Mouse (Mus musculus) C2C12 (cell line): ENCODE results near the gene Gm17606. TPM values are rescaled to one million over a fixed set of nuclear protein-coding genes. Genes with fewer than 3 reads are reported as not detected.
A peak's percentile ranks its signal among the peaks of the same experiment; 100 is the strongest.

Experiments used
- H3K27me3 ChIP-seq: one replicate; pipeline ENCODE4 v1.6.1; 2011; ENCODE audit not compliant: control insufficient read depth, insufficient read depth, insufficient read length
- H3K36me3 ChIP-seq: one replicate; pipeline ENCODE4 v1.6.1; 2011; ENCODE audit not compliant: control insufficient read depth, insufficient read depth
- H3K4me3 ChIP-seq: one replicate; pipeline ENCODE4 v1.5.1; 2011; ENCODE audit warnings: mild to moderate bottlenecking, control low read depth; ENCODE audit not compliant: poor library complexity, insufficient read depth, severe bottlenecking
- H3K79me2 ChIP-seq: one replicate; pipeline ENCODE4 v1.6.1; 2011; ENCODE audit not compliant: control insufficient read depth, insufficient read depth
- H3K79me3 ChIP-seq: one replicate; pipeline ENCODE4 v1.6.1; 2011; ENCODE audit warnings: low read depth, control low read depth
- H3ac ChIP-seq: one replicate; pipeline ENCODE3; 2011; ENCODE audit warnings: low read depth; ENCODE audit not compliant: control insufficient read depth, insufficient read length
- CEBPB ChIP-seq: IDR thresholded peaks from one replicate; pipeline ENCODE4 v1.6.1; 2011; ENCODE audit warnings: low read depth, mild to moderate bottlenecking, control low read depth, moderate library complexity
- CTCF ChIP-seq: IDR thresholded peaks from one replicate; pipeline ENCODE4 v1.5.1; 2011; ENCODE audit not compliant: control insufficient read depth, insufficient read depth, insufficient read length
- FOSL1 ChIP-seq: IDR thresholded peaks from one replicate; pipeline ENCODE4 v1.8.0; 2011; ENCODE audit warnings: mild to moderate bottlenecking, low read length; ENCODE audit not compliant: poor library complexity, insufficient read depth, severe bottlenecking
- MAX ChIP-seq: IDR thresholded peaks from one replicate; pipeline ENCODE4 v1.6.1; 2011; ENCODE audit warnings: mild to moderate bottlenecking, control low read depth
- MYOD1 ChIP-seq: IDR thresholded peaks from one replicate; pipeline ENCODE4 v1.6.1; 2011; ENCODE audit warnings: low read depth; ENCODE audit not compliant: control insufficient read depth, insufficient read length
- MYOG ChIP-seq: IDR thresholded peaks from one replicate; pipeline ENCODE4 v1.6.1; 2011; ENCODE audit not compliant: control insufficient read depth, insufficient read length; ENCODE audit errors: extremely low read depth
- USF1 ChIP-seq: IDR thresholded peaks from one replicate; pipeline ENCODE4 v1.6.1; 2011; ENCODE audit warnings: low read depth, mild to moderate bottlenecking, control low read depth, moderate library complexity
- long read RNA-seq, 2 experiments: library from polyadenylated mRNA; unstranded; transcript quantifications; one replicate each; pipeline ENCODE4 v2.0.0; 2019 to 2020
- polyA plus RNA-seq: library from polyadenylated mRNA; unstranded; fragments of >200 nt; fragmentation: generic; extraction: Trizol; gene quantifications from one replicate; pipeline ENCODE4 v1.2.1, GENCODE M21; 2012; ENCODE audit warnings: missing spikeins

Gm17606 gene
- not detected for polyA plus RNA-seq
- long read RNA-seq, experiment 1 = 0 reads
- long read RNA-seq, experiment 2 = 0 reads

DNA sequence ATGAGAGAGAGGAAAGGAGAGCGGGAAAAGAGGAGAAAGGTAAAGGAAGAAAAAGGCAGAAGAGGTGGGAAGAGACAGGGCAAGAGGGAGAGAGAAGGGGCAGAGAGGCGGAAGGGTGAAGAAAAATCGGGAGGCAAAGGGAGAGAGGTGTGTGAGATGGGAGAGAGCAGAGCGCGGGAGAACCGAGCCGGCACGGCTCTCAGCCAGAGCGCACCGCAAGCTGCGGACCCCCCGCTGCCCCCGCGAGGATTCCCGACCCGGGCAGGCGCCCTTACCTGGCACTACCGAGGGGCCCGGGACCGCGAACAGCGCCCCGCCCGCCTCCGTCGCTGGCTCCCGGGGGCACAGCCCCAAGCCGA, at the start of gene Gm17606:
Gene Gm17606, plus strand, starts transcription at position 7 of the 359 bp plus-strand sequence.
- Histone ChIP-seq H3K27me3 (no peaks in the 10 kb centered on the region), H3K79me3 (no peaks in the 10 kb centered on the region), H3K79me2 (no peaks in the 10 kb centered on the region), H3K36me3 (peaks cover 38% of the 10 kb centered on the region), H3K4me3 (peak within 1 kb of the TSS; percentile 36), H3ac (peak within 1 kb of the TSS; percentile 89)
- TF ChIP-seq FOSL1 (no peak), MAX (no peak), MYOG (no peak), USF1 (no peak), CTCF (no peak), MYOD1 (no peak), CEBPB (no peak)

DNA sequence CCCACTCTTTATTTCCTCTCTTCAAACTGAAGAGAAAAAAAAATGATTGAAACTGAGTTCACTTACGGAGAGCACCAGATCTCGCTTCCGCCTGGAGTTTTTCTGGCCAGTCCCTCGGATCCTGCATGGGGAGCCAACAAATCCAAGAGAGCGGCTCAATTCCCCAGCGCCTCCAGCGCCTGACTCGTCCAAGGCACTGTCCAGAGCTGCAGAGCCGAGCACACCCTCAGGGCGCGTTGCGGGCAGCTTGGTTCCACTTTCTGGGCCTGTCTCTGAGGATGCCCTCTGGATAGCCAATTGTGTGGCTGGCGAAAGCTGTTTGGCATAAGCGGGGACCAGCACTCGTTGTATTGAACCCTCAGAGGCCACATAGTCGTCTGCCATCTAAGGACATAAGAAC, 49.7 kb upstream of the Gm17606 start:
- no peaks in the 10 kb centered on the region for H3K36me3 ChIP-seq
- no peak overlapping the region for H3K4me3 ChIP-seq

DNA sequence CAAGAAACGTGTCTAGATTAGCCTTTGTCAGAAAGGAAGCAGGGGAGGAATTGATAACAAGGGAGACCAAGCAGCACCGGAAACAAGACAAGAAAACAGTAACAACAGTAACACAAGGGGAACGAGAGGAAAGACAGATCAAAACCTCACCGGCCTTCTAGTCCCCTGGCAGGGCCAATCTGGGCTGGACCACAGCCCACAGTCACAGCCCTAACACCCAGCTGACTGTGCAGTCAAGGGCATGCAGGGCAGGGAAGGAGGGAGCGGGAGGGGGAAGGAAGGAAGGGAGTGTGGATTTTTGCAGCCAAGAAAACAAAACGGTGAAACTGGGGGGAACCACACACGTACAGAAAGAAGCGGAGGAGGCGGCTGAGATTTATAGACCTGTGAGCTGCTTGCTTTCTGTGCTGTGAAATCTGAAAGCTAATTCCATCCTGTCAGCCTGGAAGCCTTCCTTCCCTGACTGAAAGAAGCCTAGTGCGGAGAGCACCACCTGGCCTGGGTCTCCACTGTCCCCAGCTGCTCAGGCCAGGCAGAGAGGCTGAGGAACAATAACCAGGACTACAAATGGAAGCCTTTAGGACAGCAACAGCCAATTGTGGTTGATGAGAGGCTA, 48.3 kb upstream of the Gm17606 start:
- TF ChIP-seq MYOG (no peak), MAX (no peak), FOSL1 (no peak), MYOD1 (no peak), CTCF (no peak), USF1 (no peak), CEBPB (no peak)
- Histone ChIP-seq H3ac (no peak overlapping the region), H3K4me3 (no peak overlapping the region), H3K36me3 (no peaks in the 10 kb centered on the region), H3K79me3 (no peaks in the 10 kb centered on the region), H3K27me3 (no peaks in the 10 kb centered on the region), H3K79me2 (no peaks in the 10 kb centered on the region)

More for the DNA sequence above, 49.7 kb upstream of the Gm17606 start:
- Histone ChIP-seq H3ac (no peak overlapping the region), H3K79me2 (no peaks in the 10 kb centered on the region), H3K79me3 (no peaks in the 10 kb centered on the region), H3K27me3 (no peaks in the 10 kb centered on the region)
- no peak for TF ChIP-seq MAX
- no peak for TF ChIP-seq USF1
- no peak for TF ChIP-seq CTCF
- no peak for TF ChIP-seq MYOG
- no peak for TF ChIP-seq FOSL1
- no peak for TF ChIP-seq MYOD1
- TF ChIP-seq CEBPB = no peak

DNA sequence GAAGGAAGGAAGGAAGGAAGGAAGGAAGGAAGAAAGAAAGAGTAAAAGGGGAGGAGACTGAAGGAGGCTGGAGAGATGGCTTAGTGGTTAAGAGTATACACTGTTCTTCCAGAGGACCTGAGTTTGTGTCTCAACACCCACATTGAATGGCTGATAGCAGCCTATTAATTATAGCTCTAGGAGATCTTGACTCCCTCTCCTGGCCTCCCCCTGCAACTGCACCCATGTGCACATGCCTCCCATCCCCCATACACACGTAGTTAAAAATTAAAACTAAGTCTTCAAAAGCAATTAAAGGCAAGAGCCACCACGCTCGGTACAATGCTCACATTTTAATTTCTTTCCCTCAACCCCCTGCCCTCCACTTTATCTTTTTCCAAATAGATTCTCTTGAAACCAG, 46.7 kb upstream of the Gm17606 start:
- H3K79me3 ChIP-seq = no peaks in the 10 kb centered on the region
- H3K27me3 ChIP-seq = no peaks in the 10 kb centered on the region
- no peak overlapping the region for H3K4me3 ChIP-seq
- no peaks in the 10 kb centered on the region for H3K79me2 ChIP-seq
- H3ac ChIP-seq = no peak overlapping the region
- no peaks in the 10 kb centered on the region for H3K36me3 ChIP-seq
- no peak for TF ChIP-seq MAX
- no peak for TF ChIP-seq USF1
- no peak for TF ChIP-seq FOSL1
- no peak for TF ChIP-seq CTCF
- TF ChIP-seq MYOD1 = no peak
- TF ChIP-seq CEBPB = no peak
- no peak for TF ChIP-seq MYOG

DNA sequence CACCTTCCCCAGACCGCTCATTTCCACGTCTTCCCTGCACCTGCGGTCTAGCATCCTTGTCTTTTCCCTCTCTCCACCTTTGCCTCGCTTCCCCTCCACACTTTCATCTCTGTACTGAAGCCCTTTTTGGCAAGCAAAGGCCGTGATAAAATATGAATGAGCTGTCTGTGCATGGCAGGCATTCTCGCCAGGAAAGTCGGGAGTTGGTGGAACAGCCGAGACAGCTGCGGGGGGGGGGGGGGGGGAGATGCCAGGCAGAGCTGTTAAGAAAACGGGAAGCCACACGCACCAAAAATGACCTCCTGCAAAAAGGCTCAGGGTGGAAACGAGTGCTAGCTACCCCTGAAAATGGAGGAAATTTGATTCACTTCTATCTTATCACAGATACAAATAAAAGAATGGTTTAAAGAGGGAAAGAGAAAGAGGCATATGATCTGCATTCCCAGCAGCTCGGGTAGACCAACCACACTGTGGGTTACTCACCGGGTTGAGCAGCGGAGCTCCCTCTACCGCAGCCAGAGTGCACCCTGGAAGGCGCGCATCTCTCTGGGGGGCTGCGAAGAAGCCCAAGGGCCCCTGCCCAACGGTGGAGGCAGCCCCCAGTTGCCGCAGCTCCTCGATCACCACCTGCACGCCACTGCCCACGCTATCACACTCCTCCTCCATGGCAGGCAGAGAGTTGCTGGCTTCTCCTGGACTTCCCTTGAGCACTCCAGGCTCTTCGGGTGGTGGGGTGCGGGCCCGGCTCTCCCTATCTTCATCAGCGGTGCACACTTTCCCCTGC, 45.9 kb upstream of the Gm17606 start:
- Histone ChIP-seq H3K79me3 (no peaks in the 10 kb centered on the region), H3K36me3 (no peaks in the 10 kb centered on the region), H3K79me2 (no peaks in the 10 kb centered on the region), H3ac (no peak overlapping the region), H3K27me3 (no peaks in the 10 kb centered on the region), H3K4me3 (no peak overlapping the region)
- TF ChIP-seq USF1 = no peak
- no peak for TF ChIP-seq CEBPB
- no peak for TF ChIP-seq MAX
- TF ChIP-seq CTCF = no peak
- no peak for TF ChIP-seq FOSL1
